Mouse (Mus musculus): ENCODE results near the gene Fsd2. TPM values are rescaled to one million over a fixed set of nuclear protein-coding genes. Genes with fewer than 3 reads are reported as not detected.
A peak's percentile ranks its signal among the peaks of the same experiment; 100 is the strongest.

The Fsd2 gene
- polyA plus RNA-seq, 1 experiment = 18.0 TPM

DNA sequence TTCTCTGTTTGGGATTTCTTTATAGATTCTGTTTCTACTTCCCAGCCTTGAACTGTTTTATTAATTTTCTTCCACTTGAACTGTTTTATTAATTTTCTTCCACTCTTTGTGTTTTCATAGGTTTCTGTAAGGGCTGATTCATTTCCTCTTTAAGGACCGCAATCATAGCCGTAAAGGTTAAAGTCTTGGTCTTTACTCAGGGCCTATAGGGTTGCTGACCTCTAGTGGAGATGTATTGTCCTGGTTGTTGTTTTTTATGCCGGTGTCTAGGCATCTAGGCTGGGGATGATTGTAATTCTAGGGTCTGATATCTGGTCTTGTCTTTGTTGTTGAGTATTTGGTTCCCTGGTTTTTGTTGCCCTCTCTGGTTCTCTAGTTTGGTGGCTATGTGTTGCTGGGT is 16.8 kb upstream of the Fsd2 start:
- no peak overlapping the region for H3K27ac ChIP-seq (replicated peaks; ENCODE audit: low read depth, low read length)
- no peaks in the 10 kb centered on the region for H3K4me1 ChIP-seq (ENCODE audit: control insufficient read depth, insufficient read depth, insufficient read length, low read length)
- no peak overlapping the region for H3K4me3 ChIP-seq (ENCODE audit: insufficient read depth, low read depth, low read length)

GRCm38 (mm10) chr7:81579312-81579711 is 12.6 kb upstream of the Fsd2 start:
- Histone ChIP-seq H3K4me1 (ENCODE audit: control insufficient read depth, insufficient read depth, insufficient read length, low read length) (peaks cover 6% of the 10 kb centered on the region), H3K27ac (replicated peaks; ENCODE audit: low read depth, low read length) (no peak overlapping the region), H3K4me3 (ENCODE audit: insufficient read depth, low read depth, low read length) (no peak overlapping the region)

DNA sequence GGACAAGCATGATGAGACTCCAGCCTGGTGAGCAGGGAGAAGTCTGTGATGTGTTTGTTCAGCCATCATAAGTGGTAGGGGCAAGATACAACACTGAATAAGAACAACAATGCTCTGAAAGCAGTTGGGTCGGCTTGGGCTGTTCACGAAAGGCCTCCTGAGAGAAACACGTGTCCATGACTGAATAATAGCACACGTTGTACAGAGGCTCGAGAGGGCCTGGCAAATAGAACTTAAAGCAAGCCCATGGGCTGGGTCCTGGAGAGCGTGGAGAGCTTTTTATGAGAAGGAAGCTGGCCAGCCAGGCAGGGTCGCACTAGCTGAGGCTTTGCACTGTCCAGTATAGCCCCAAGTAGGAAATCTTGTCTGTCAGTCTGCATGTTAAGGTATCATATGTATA is 11.7 kb upstream of the Fsd2 start:
- H3K27ac ChIP-seq (replicated peaks; ENCODE audit: low read depth, low read length) = no peak overlapping the region
- H3K4me3 ChIP-seq (ENCODE audit: insufficient read depth, low read depth, low read length) = no peak overlapping the region
- peaks cover 9% of the 10 kb centered on the region for H3K4me1 ChIP-seq (ENCODE audit: control insufficient read depth, insufficient read depth, insufficient read length, low read length)

DNA sequence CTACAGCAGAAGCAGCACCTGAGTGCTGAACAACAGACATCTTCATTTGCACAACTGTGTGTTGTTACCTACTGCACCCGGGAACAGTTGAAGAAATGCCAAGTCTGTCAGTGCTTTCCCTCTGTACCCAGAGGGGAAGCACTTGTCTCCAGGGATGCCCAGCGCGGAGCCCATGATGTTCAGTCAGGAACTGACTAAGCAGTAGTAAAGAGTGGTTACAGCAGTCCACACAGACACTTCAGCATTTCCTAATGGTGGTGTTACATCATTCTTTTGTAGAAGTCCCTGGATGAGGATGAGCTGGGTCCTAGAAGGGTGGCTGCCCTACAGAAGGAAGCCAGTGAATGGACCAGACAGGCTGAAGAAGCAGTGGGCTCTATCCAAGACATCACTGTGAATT is 11.1 kb upstream of the Fsd2 start:
- Histone ChIP-seq H3K4me1 (ENCODE audit: control insufficient read depth, insufficient read depth, insufficient read length, low read length) (peaks cover 12% of the 10 kb centered on the region), H3K27ac (replicated peaks; ENCODE audit: low read depth, low read length) (no peak overlapping the region), H3K4me3 (ENCODE audit: insufficient read depth, low read depth, low read length) (no peak overlapping the region)

DNA sequence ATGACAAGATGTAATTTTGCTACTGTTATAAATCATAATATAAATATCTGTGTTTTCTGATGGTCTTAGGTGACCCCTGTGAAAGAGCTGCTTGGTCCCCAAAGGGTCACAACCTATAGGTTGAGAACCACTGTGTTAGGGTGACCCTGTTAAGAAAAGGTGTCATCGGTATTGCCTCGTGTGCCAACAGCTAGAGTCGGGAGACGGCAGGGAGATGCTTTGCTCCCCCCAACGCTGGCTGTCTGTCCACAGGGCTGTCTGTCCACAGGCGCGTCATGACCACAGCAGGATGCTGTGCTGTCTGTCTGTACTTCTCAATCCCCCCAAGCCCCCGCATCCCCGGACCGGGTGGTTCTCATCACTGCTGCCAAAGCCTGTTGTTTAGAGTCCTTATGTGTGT is 8.9 kb upstream of the Fsd2 start:
- Histone ChIP-seq H3K4me3 (ENCODE audit: insufficient read depth, low read depth, low read length) (no peak overlapping the region), H3K4me1 (ENCODE audit: control insufficient read depth, insufficient read depth, insufficient read length, low read length) (peaks cover 14% of the 10 kb centered on the region), H3K27ac (replicated peaks; ENCODE audit: low read depth, low read length) (no peak overlapping the region)

GRCm38 (mm10) chr7:81573821-81574220 is 7.1 kb upstream of the Fsd2 start:
- H3K4me3 ChIP-seq (ENCODE audit: insufficient read depth, low read depth, low read length) = no peak overlapping the region; the same call in 1 of the 2 replicates
- peak overlapping the region; percentile 39 for H3K27ac ChIP-seq (replicated peaks; ENCODE audit: low read depth, low read length)
- H3K4me1 ChIP-seq (ENCODE audit: control insufficient read depth, insufficient read depth, insufficient read length, low read length) = peaks cover 14% of the 10 kb centered on the region

- H3K4me3 ChIP-seq (ENCODE audit: insufficient read depth, low read depth, low read length) = peak overlapping the region; percentile 22; the same call in 1 of the 2 replicates
- H3K27ac ChIP-seq (replicated peaks; ENCODE audit: low read depth, low read length) = peak overlapping the region; percentile 83
- H3K4me1 ChIP-seq (ENCODE audit: control insufficient read depth, insufficient read depth, insufficient read length, low read length) = peaks cover 14% of the 10 kb centered on the region
Measured at GRCm38 (mm10) chr7:81573397-81573796, 6.7 kb upstream of the Fsd2 start.

- Histone ChIP-seq H3K4me3 (ENCODE audit: insufficient read depth, low read depth, low read length) (peak overlapping the region; percentile 95), H3K4me1 (ENCODE audit: control insufficient read depth, insufficient read depth, insufficient read length, low read length) (peaks cover 14% of the 10 kb centered on the region), H3K27ac (replicated peaks; ENCODE audit: low read depth, low read length) (peak overlapping the region; percentile 83)
Measured at GRCm38 (mm10) chr7:81572610-81573268, 6.0 kb upstream of the Fsd2 start.

GRCm38 (mm10) chr7:81571941-81572441 is 5.2 kb upstream of the Fsd2 start:
- Histone ChIP-seq H3K27ac (replicated peaks; ENCODE audit: low read depth, low read length) (peak overlapping the region; percentile 83), H3K4me3 (ENCODE audit: insufficient read depth, low read depth, low read length) (peak overlapping the region; percentile 95), H3K4me1 (ENCODE audit: control insufficient read depth, insufficient read depth, insufficient read length, low read length) (peaks cover 14% of the 10 kb centered on the region)

DNA sequence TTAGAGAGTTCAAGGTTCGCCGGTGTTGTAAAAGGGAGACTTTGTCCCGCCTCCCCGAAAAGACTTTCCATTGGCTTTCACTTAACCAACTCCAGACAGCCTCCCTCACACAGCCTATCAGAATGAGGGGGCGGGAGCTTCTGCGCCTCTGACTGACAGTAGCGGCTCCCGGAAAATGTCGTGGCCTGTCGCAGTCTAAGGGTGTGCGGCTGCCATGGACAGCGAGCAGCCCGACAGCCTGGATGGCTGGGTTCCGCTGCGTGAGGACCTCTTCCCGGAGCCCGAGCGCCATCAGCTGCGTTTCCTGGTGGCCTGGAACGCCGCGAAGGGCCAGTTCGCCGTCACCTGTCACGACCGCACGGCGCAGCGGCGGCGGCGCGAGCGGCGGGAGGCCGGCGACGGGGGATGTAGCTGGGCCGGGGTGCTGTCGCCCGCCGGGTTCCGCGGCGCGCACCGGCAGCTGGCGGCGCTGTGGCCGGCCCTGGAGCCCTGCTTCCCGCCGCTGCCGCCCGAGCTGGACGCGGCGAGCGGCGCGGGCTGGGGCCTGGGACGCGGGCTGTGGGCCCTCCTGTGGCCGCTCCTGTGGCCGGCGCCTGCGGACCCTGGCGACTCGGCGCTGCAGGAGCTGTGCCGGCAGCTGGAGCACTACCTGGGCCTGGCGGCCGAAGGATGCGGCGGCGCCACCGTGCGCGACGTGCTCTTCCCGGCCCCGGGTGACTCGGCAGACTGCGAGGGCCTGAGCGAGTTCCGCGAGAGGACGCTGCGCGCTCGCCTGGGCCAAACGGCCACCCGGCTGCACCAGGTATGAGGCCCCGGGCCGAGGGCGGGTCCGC is 4.6 kb upstream of the Fsd2 start, which contains the start of gene Whamm:
Whamm (plus strand) TSS at position 159 of the 833 bp plus-strand sequence.
- Histone ChIP-seq H3K4me3 (ENCODE audit: insufficient read depth, low read depth, low read length) (peak within 1 kb of the TSS; percentile 95), H3K4me1 (ENCODE audit: control insufficient read depth, insufficient read depth, insufficient read length, low read length) (peaks cover 14% of the 10 kb centered on the region), H3K27ac (replicated peaks; ENCODE audit: low read depth, low read length) (peak within 1 kb of the TSS; percentile 83)

- peaks cover 14% of the 10 kb centered on the region for H3K4me1 ChIP-seq (ENCODE audit: control insufficient read depth, insufficient read depth, insufficient read length, low read length)
- H3K4me3 ChIP-seq (ENCODE audit: insufficient read depth, low read depth, low read length) = peak overlapping the region; percentile 70
- peak overlapping the region; percentile 69 for H3K27ac ChIP-seq (replicated peaks; ENCODE audit: low read depth, low read length)
Measured at GRCm38 (mm10) chr7:81570752-81571107, 4.0 kb upstream of the Fsd2 start.

DNA sequence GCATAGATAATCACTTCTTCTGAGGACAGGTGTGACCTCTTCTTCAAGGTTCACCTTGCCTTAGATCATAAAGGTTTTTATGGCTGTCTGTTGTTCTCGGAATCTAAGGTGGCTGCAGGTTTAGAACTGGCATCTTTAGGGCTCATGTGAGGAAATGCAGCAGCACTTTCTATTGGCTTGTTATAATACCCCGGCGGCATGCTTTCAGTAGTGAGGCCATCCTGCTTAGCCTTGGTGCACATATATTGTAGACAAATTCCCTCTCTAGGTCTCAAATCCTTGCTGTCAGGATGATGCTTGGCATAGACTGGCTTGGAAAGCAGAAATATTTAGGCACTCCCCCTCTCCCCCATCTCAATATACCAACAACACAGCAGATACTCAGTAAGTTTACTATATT is 3.5 kb upstream of the Fsd2 start:
- no peak overlapping the region for H3K4me3 ChIP-seq (ENCODE audit: insufficient read depth, low read depth, low read length)
- peaks cover 12% of the 10 kb centered on the region for H3K4me1 ChIP-seq (ENCODE audit: control insufficient read depth, insufficient read depth, insufficient read length, low read length)
- H3K27ac ChIP-seq (replicated peaks; ENCODE audit: low read depth, low read length) = no peak overlapping the region

- Histone ChIP-seq H3K27ac (replicated peaks; ENCODE audit: low read depth, low read length) (no peak overlapping the region), H3K4me1 (ENCODE audit: control insufficient read depth, insufficient read depth, insufficient read length, low read length) (peaks cover 9% of the 10 kb centered on the region), H3K4me3 (ENCODE audit: insufficient read depth, low read depth, low read length) (no peak overlapping the region)
Measured at GRCm38 (mm10) chr7:81569851-81570250, 3.1 kb upstream of the Fsd2 start.

GRCm38 (mm10) chr7:81567396-81567795 is 652 bp upstream of the Fsd2 start:
- no peaks in the 10 kb centered on the region for H3K4me1 ChIP-seq (ENCODE audit: control insufficient read depth, insufficient read depth, insufficient read length, low read length)
- no peak overlapping the region for H3K4me3 ChIP-seq (ENCODE audit: insufficient read depth, low read depth, low read length)
- no peak overlapping the region for H3K27ac ChIP-seq (replicated peaks; ENCODE audit: low read depth, low read length)

DNA sequence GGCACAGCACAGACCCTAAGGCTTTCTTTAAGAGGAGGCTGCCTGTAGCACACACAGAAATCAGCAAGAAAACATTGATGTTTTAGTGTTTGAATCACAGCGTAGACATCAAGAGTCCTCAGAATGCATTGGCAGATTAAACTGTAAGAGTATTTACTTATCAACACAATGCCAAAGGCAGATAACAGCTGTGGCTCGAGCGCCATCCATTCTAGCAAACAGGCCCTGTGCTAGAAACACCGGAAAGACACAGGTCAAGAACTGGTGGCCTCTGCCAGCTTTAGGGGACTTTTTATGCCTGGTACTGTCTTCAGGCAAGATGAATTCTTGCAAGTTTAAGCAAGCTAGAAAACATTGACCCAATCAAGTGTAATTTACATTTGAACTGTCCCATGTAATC is 412 bp downstream of the Fsd2 start:
- no peak overlapping the region for H3K27ac ChIP-seq (replicated peaks; ENCODE audit: low read depth, low read length)
- H3K4me3 ChIP-seq (ENCODE audit: insufficient read depth, low read depth, low read length) = no peak overlapping the region
- no peaks in the 10 kb centered on the region for H3K4me1 ChIP-seq (ENCODE audit: control insufficient read depth, insufficient read depth, insufficient read length, low read length)
